Mouse (Mus musculus) retina, adult 2 months (tissue): ENCODE measurements at regions not wholly inside any gene's neighbourhood (a gene's known extent, or its start where the extent isn't known, plus 50 kb on each side); places are given as distances from the start of the nearest gene placed in this dataset.
"Not testable (repeated sequence)": the region's sequence is repeated elsewhere in the genome, so short reads cannot be mapped to it uniquely, and the experiment has no call there.

ENCODE experiments used
- DNase-seq: peaks from one replicate; pipeline ENCODE4 v3.0.0-alpha.2; 2012; ENCODE audit warnings: low read depth, low spot score

GRCm38 (mm10) chr14:53802547-53802946 lies 451.4 kb downstream of the Dad1 start:
- DNase-seq, result no peak

GRCm38 (mm10) chr14:53800508-53801136 lies 453.3 kb downstream of the Dad1 start:
- no peak for DNase-seq

GRCm38 (mm10) chr14:53795160-53795559 lies 458.7 kb downstream of the Dad1 start:
- DNase-seq, result not testable (repeated sequence)

- DNase-seq, result no peak
Observed at GRCm38 (mm10) chr14:53794527-53794926, 459.4 kb downstream of the Dad1 start.

GRCm38 (mm10) chr14:53792432-53792831 lies 461.5 kb downstream of the Dad1 start:
- not testable (repeated sequence) for DNase-seq

GRCm38 (mm10) chr14:53785547-53785946 lies 468.4 kb downstream of the Dad1 start:
- DNase-seq, result not testable (repeated sequence)

- DNase-seq, result no peak
Observed at GRCm38 (mm10) chr14:53777375-53777774, 476.5 kb downstream of the Dad1 start.

- not testable (repeated sequence) for DNase-seq
Observed at GRCm38 (mm10) chr14:53776717-53777116, 477.2 kb downstream of the Dad1 start.

GRCm38 (mm10) chr14:53766501-53766900 lies 487.4 kb downstream of the Dad1 start:
- not testable (repeated sequence) for DNase-seq

GRCm38 (mm10) chr14:53765918-53766317 lies 488.0 kb downstream of the Dad1 start:
- DNase-seq, result not testable (repeated sequence)

GRCm38 (mm10) chr14:53760578-53760977 lies 493.3 kb downstream of the Dad1 start:
- DNase-seq, result not testable (repeated sequence)

GRCm38 (mm10) chr14:53757782-53758181 lies 496.1 kb downstream of the Dad1 start:
- DNase-seq, result not testable (repeated sequence)

GRCm38 (mm10) chr14:53757095-53757494 lies 496.8 kb downstream of the Dad1 start:
- not testable (repeated sequence) for DNase-seq

GRCm38 (mm10) chr14:53750703-53751441 lies 503.0 kb downstream of the Dad1 start:
- DNase-seq, result no peak

GRCm38 (mm10) chr14:53743552-53743951 lies 510.4 kb downstream of the Dad1 start:
- not testable (repeated sequence) for DNase-seq

- not testable (repeated sequence) for DNase-seq
Observed at GRCm38 (mm10) chr14:53742864-53743263, 511.0 kb downstream of the Dad1 start.

- not testable (repeated sequence) for DNase-seq
Observed at GRCm38 (mm10) chr14:53741246-53741645, 512.7 kb downstream of the Dad1 start.

- DNase-seq, result not testable (repeated sequence)
Observed at GRCm38 (mm10) chr14:53737962-53738361, 515.9 kb downstream of the Dad1 start.

- DNase-seq, result not testable (repeated sequence)
Observed at GRCm38 (mm10) chr14:53736274-53736673, 517.6 kb downstream of the Dad1 start.

GRCm38 (mm10) chr14:53731600-53731999 lies 522.3 kb downstream of the Dad1 start:
- not testable (repeated sequence) for DNase-seq

GRCm38 (mm10) chr14:53729877-53730276 lies 524.0 kb downstream of the Dad1 start:
- DNase-seq, result not testable (repeated sequence)

GRCm38 (mm10) chr14:53729149-53729548 lies 524.8 kb downstream of the Dad1 start:
- not testable (repeated sequence) for DNase-seq

- DNase-seq, result not testable (repeated sequence)
Observed at GRCm38 (mm10) chr14:53726914-53727313, 527.0 kb downstream of the Dad1 start.
